Mouse (Mus musculus) midbrain, embryonic 14.5 days (tissue): ENCODE measurements around the gene Atrip. TPM values are rescaled to one million over a fixed set of nuclear protein-coding genes. Genes with fewer than 3 reads are reported as not detected.

Experiments used
- ATAC-seq: fragments of 200-750 bp; cut with Nextera tagmentation; 2 replicates; pipeline ENCODE4 v1.8.0; 2017; ENCODE audit warnings: moderate number of reproducible peaks, moderate library complexity; ENCODE audit not compliant: low FRiP score, low TSS enrichment
- DNase-seq: peaks from one replicate; pipeline ENCODE4 v3.0.0-alpha.2; 2015
- H3K27ac ChIP-seq: fragments of 300-500 bp; sonication (generic); replicated peaks from 2 replicates; pipeline ENCODE4 v1.5.1; 2014; ENCODE audit warnings: mild to moderate bottlenecking, low read depth, low read length, moderate library complexity
- H3K27me3 ChIP-seq: fragments of 300-500 bp; sonication (generic); 2 replicates; pipeline ENCODE4 v1.6.1; 2014; ENCODE audit warnings: low read length, control low read depth, mixed read lengths; ENCODE audit not compliant: control insufficient read depth, insufficient read depth
- H3K36me3 ChIP-seq: fragments of 300-500 bp; sonication (generic); 2 replicates; pipeline ENCODE4 v1.6.1; 2014; ENCODE audit warnings: low read length, control low read depth; ENCODE audit not compliant: control insufficient read depth, insufficient read depth
- H3K4me1 ChIP-seq: fragments of 300-500 bp; sonication (generic); 2 replicates; pipeline ENCODE4 v1.6.1; 2014; ENCODE audit warnings: mild to moderate bottlenecking, antibody characterized with exemption, low read length, control low read depth; ENCODE audit not compliant: control insufficient read depth, insufficient read depth
- H3K4me2 ChIP-seq: fragments of 300-500 bp; sonication (generic); 2 replicates; pipeline ENCODE4 v1.6.1; 2014; ENCODE audit warnings: mild to moderate bottlenecking, low read length, moderate library complexity
- H3K4me3 ChIP-seq: fragments of 300-500 bp; sonication (generic); replicated peaks from 2 replicates; pipeline ENCODE4 v1.5.1; 2014; ENCODE audit warnings: low read depth, low read length
- H3K9ac ChIP-seq: fragments of 300-500 bp; sonication (generic); replicated peaks from 2 replicates; pipeline ENCODE4 v1.6.1; 2014; ENCODE audit warnings: mild to moderate bottlenecking, low read length, moderate library complexity
- H3K9me3 ChIP-seq: fragments of 300-500 bp; sonication (generic); 2 replicates; pipeline ENCODE4 v1.6.1; 2016; ENCODE audit warnings: low read length, control low read depth, mixed read lengths; ENCODE audit not compliant: control insufficient read depth
- WGBS: fragments of 180-500 bp; shearing (Covaris S2); extraction: QIAGEN DNeasy Blood & Tissue Kit; methylation state at CpG from one replicate; pipeline ENCODE4 v1.1.7; 2014; 5-methylcytosine and 5-hydroxymethylcytosine counted together
- polyA plus RNA-seq: library from polyadenylated mRNA; unstranded; fragments of >200 nt; fragmentation: Nextera tagmentation; extraction: Ambion mirVana; gene quantifications from 2 replicates; pipeline ENCODE4 v1.2.1, GENCODE M21; 2014

Gene Atrip
- polyA plus RNA-seq, 1 experiment from 2014 or later, result 26.5 TPM

DNA sequence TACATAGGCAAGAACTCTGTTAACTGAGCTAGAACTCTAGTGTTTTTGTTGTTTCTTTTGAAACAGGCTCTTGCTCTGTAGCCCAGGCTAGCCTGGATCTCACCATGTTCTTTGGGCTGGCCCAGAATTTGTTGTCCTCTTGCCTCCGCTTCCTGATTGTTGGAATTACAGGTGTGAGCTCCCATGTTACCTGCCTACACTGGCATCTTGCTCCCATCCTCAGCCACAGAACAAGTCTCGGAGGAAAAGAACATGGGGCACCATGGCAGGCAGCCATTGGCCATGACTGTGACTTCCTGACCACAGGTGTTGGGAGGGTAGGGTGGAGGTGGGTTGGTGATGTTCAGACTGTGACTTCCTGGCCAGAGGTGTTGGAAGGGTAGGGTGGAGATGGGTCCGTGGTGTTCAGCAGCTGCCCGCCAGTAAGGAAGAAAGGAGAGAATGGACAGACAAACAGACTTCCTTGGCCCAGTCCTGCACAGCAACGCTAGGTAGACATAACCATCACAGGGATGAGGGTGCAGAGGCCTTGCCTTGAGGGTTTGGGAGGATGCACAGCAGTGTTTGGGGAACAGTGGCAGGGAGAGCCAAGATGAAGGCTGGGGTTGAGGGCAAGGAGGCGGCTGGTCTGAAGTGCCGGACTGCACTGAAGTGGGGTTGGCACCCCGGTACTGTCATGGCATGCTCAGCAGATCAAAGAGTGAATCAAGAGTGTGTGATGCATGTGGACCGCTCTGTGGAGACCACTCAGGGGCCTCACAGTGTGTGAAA is 21.2 kb downstream of the Atrip start:
- no peak for ATAC-seq
- Histone ChIP-seq H3K4me1 (peaks cover 7% of the 10 kb centered on the region), H3K4me2 (no peak overlapping the region), H3K36me3 (peaks cover 15% of the 10 kb centered on the region), H3K27ac (no peak overlapping the region), H3K4me3 (no peak overlapping the region), H3K9ac (no peak overlapping the region), H3K9me3 (no peaks in the 10 kb centered on the region), H3K27me3 (no peaks in the 10 kb centered on the region)
- WGBS, result 87% methylated on average over 9 of the region's 9 CpGs
- no peak for DNase-seq

- Histone ChIP-seq H3K9me3 (no peaks in the 10 kb centered on the region), H3K9ac (no peak overlapping the region), H3K27ac (no peak overlapping the region), H3K4me1 (peaks cover 7% of the 10 kb centered on the region), H3K4me2 (no peak overlapping the region), H3K27me3 (no peaks in the 10 kb centered on the region), H3K36me3 (peaks cover 7% of the 10 kb centered on the region), H3K4me3 (no peak overlapping the region)
- 88% methylated on average over 10 of the region's 10 CpGs for WGBS
- ATAC-seq (no peak), DNase-seq (no peak)
Observed at GRCm38 (mm10) chr9:109051651-109052489, 22.1 kb downstream of the Atrip start.

- Histone ChIP-seq H3K9ac (no peak overlapping the region), H3K9me3 (no peaks in the 10 kb centered on the region), H3K36me3 (no peaks in the 10 kb centered on the region), H3K27ac (no peak overlapping the region), H3K27me3 (no peaks in the 10 kb centered on the region), H3K4me3 (no peak overlapping the region), H3K4me2 (no peak overlapping the region), H3K4me1 (peaks cover 7% of the 10 kb centered on the region)
- DNase-seq (no peak), ATAC-seq (no peak)
- WGBS, result 90% methylated on average over 13 of the region's 13 CpGs
Observed at GRCm38 (mm10) chr9:109051011-109051501, 22.9 kb downstream of the Atrip start.

DNA sequence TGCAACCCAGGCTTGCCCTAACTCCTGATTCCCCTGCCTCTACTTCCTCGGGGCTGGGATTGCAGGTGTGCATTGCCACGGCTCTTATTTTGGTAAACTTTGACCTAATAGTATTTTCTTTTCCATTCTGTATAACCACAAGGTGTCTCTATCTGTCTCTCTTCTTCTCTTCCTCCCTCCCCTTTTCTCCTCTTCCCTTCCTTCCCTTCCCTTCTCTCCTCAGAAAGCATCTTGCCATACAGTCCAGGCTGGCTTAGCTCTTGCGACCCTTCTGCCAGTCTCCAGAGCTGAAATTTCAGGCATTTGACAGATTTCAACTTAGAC is 23.3 kb downstream of the Atrip start:
- H3K4me1 ChIP-seq, result peaks cover 7% of the 10 kb centered on the region
- no peak overlapping the region for H3K4me3 ChIP-seq
- no peak overlapping the region for H3K27ac ChIP-seq
- ATAC-seq (no peak), DNase-seq (no peak)
- H3K4me2 ChIP-seq, result no peak overlapping the region
- WGBS, result 77% methylated on average over 3 of the region's 3 CpGs
- H3K9ac ChIP-seq, result no peak overlapping the region
- no peaks in the 10 kb centered on the region for H3K36me3 ChIP-seq
- no peaks in the 10 kb centered on the region for H3K27me3 ChIP-seq
- H3K9me3 ChIP-seq, result no peaks in the 10 kb centered on the region

DNA sequence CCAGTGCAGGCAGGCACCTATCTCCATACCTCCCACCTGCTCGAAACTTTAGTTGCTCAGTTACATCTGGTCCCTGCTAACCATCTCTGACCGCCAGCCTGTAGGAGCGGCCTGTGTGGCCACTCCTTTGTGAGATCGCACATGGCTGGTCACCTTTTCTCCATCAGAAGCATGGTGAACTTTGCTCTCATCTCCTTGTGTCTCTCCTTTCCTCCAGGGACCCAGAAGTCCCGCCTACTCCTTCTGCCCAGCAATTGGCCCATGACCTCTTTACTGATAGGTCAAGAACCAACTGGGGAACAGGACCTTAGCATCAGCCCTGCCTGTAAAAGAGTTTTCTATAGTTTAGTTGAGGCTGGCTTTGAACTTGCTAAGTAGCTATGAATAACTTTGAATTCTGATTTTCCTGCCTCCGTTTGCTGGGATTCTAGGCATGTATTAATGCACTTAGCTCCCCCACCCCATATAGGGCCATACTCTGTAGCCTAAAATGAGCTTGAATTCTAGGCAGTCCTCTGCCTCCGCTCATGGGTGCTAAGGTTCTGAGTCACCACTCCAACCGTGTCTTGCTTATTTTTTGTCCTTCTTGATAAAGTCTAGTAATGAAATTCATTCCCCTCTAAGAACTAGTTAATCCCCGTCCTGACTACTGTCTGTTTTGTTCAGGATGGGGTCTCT is 23.8 kb downstream of the Atrip start:
- Histone ChIP-seq H3K36me3 (no peaks in the 10 kb centered on the region), H3K27ac (no peak overlapping the region), H3K27me3 (no peaks in the 10 kb centered on the region), H3K4me2 (no peak overlapping the region), H3K9me3 (no peaks in the 10 kb centered on the region), H3K9ac (no peak overlapping the region), H3K4me1 (peaks cover 2% of the 10 kb centered on the region), H3K4me3 (no peak overlapping the region)
- 80% methylated on average over 9 of the region's 9 CpGs for WGBS
- DNase-seq (no peak), ATAC-seq (no peak)

GRCm38 (mm10) chr9:109049316-109049715 is 24.6 kb downstream of the Atrip start:
- H3K9me3 ChIP-seq, result no peaks in the 10 kb centered on the region
- no peak overlapping the region for H3K27ac ChIP-seq
- no peaks in the 10 kb centered on the region for H3K36me3 ChIP-seq
- ATAC-seq, result no peak
- H3K4me2 ChIP-seq, result no peak overlapping the region
- no peak overlapping the region for H3K4me3 ChIP-seq
- no peak overlapping the region for H3K9ac ChIP-seq
- H3K27me3 ChIP-seq, result no peaks in the 10 kb centered on the region
- DNase-seq, result no peak
- H3K4me1 ChIP-seq, result no peaks in the 10 kb centered on the region; the same call in 1 of the 2 replicates
- WGBS, result 89% methylated on average over 7 of the region's 7 CpGs

GRCm38 (mm10) chr9:109046306-109046705 is 27.6 kb downstream of the Atrip start:
- H3K9ac ChIP-seq, result no peak overlapping the region
- no peaks in the 10 kb centered on the region for H3K9me3 ChIP-seq
- no peaks in the 10 kb centered on the region for H3K27me3 ChIP-seq
- H3K27ac ChIP-seq, result no peak overlapping the region
- no peaks in the 10 kb centered on the region for H3K4me1 ChIP-seq
- ATAC-seq, result no peak
- no peak overlapping the region for H3K4me3 ChIP-seq
- H3K36me3 ChIP-seq, result no peaks in the 10 kb centered on the region
- WGBS, result 31% methylated on average over 5 of the region's 5 CpGs
- peak; percentile 58 for DNase-seq
- H3K4me2 ChIP-seq, result no peak overlapping the region

- H3K36me3 ChIP-seq, result no peaks in the 10 kb centered on the region
- ATAC-seq (no peak), DNase-seq (no peak)
- no peaks in the 10 kb centered on the region for H3K9me3 ChIP-seq
- H3K27ac ChIP-seq, result no peak overlapping the region
- WGBS, result 76% methylated on average over 7 of the region's 7 CpGs
- H3K4me2 ChIP-seq, result no peak overlapping the region
- H3K4me1 ChIP-seq, result no peaks in the 10 kb centered on the region; the same call in 1 of the 2 replicates
- no peak overlapping the region for H3K4me3 ChIP-seq
- no peak overlapping the region for H3K9ac ChIP-seq
- no peaks in the 10 kb centered on the region for H3K27me3 ChIP-seq
Observed at GRCm38 (mm10) chr9:109041351-109041750, 32.6 kb downstream of the Atrip start.
